Mouse (Mus musculus) common myeloid progenitor, adult 5-6 weeks (primary cell): Measurements from ENCODE around the gene Cand1. TPM values are rescaled to one million over a fixed set of nuclear protein-coding genes. Genes with fewer than 3 reads are reported as not detected.
A peak's percentile ranks its signal among the peaks of the same experiment; 100 is the strongest.

ENCODE experiments used
- ATAC-seq: replicated peaks from 2 replicates; pipeline ENCODE4 v1.8.0; 2016; ENCODE audit warnings: low read depth, mild to moderate bottlenecking, moderate TSS enrichment, inconsistent platforms; ENCODE audit not compliant: poor library complexity, severe bottlenecking
- total RNA-seq: library from RNA; stranded (forward); fragments of 200-1000, 187-1606 nt; gene quantifications from 2 replicates; pipeline ENCODE4 v1.2.3, GENCODE M21; 2017

Cand1 gene
- total RNA-seq, 1 experiment from 2014 or later = 64.1 TPM

DNA sequence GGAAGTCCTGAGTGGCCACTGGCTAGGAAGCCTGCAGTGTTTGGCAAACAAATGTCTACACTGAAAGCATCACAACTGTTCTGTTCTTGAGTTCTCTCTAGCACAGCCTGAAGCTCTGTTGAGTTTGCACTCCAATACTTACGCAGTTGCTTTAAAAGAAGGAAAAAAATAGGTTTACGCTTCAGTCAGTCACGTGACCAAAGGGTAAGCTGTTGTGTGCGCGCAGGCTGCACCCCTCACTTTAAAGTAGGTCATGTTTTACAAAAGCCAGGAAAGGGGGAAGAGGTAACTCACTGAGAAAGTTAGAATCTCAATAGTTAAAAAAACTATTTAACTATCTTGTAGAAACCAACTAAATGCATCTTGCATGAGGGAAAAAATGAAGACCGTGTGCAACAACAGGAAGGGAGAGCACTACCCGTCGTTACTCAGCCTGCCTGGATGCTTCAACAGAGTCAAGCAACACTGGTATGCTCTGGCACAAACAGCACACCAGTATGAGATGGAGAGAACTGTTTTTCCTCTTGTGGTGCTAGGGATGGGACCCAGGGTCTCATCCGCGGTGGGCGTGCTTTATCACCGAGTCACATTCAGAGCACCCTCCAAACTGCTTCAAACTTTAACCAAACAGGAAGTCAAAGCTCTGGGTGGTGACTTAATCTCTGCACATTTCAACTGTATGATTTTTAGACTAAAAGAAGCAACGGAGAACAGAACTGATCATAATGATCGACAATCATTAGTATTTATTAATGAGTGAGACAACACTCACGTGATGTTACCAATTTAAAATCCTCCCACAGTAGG lies 21.4 kb downstream of the Cand1 start:
- no peak for ATAC-seq

DNA sequence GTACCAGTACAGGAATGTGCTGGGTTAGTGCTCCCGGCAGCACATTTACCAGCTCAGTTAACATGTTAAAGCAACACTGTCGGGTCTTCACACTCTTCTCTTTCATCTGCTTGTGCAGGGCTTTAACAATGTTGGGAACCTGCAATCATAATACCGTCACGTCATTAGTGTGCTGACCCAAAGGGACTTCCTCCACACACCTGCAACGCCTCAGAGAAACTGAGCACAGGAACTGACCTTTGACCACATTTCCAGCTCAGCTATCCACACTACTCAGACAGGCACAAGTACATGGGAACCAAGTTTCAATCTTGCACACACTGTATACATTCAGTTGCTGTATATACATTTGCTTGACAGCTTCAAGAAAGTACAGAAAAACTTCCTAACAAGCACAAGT lies 27.4 kb downstream of the Cand1 start:
- no peak for ATAC-seq

DNA sequence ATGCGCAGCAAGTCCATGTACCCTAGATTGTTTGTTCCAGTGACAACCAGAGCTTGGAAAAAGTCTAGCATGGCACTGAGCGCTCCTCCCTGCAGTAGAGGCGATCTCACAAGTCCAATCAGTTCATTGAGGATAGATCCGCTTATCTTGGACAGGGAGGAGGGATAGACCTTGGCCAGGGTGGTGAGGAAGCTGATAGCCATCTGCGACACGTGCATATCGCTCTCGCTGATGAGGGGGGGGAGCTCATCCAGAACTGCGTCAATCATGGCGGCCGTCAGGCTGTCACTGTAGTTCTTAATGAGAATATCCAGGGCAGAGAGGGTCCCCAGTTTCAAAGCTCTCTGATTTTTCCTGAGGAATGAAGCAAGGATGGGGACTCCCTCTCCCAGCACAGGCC lies 28.6 kb downstream of the Cand1 start:
- ATAC-seq = no peak

DNA sequence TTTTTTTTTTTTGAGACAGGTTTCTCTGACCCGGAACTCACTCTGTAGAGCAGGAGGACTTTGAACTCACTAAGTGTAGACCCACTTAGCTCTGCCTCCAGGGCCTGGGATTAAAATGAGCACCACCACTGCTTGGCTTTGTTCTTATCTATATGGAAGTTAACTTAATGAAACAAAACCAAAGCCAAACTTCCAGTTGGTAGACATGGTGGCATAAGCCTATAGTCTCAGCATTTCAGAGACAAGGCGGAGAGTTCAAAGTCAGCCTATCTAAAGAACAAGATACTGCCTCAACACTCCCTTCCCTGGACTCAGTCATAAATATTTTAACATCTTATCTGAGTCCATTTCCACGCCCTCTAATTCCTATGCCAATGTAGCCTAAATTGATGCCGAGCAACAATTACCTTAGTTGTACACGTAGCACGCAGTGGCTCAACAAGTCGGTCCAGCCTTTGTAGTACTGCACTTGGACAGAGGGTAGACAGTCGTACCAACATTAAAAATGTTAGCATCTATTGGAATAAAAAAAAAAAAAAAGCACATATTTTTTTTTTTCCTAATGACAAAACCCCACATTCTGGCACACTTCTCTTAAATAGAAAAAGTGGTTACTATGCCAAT lies 33.4 kb downstream of the Cand1 start:
- no peak for ATAC-seq

DNA sequence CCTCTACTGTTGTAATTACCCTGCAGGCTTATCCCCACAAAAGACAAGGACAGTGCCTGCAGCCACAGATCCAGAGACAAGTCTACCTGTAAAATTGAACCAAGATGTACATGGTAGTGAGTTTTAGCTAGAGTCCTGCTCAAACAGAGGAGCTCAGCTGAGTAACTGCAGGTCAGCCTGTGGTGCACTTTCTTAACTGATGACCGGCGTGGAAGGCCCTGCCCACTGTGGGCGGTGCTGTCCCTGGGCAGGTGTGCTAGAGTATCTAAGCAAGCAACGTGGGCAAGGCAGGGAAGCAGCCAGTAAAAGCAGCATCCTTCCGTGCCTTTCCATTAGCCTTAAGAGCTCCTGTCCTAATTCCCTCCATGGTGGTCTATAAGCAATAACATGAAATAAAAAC lies 34.6 kb downstream of the Cand1 start:
- no peak for ATAC-seq

DNA sequence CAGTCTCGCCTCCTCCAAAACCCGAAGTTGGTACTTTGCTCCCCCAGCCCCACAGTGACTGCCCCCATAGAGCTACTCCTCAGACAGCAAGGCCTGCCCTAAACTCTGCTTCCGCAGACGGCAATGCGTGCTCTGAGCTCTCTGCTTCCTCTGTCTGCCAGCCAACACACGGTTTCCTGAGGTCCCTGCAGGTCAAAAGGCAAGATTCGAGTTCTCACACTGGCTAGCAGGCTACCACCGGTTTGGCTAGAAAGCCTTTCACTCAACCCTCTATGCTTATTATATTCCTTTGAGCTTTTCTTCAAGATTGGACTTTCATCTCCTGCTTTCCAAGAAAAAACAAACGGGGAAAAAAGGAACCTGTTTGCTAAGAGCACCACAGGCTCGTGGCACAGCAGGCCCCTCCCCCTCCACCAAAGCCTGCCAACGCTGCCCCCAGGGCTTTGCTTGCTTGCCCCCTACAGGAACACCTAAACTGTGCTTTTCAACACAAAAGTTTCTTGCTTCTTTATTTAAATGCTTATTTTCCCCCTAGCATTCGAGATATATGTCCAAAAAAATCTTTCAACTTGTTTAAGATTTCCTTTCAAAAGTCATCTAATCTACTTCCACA lies 35.4 kb downstream of the Cand1 start:
- ATAC-seq = peak; percentile 78

DNA sequence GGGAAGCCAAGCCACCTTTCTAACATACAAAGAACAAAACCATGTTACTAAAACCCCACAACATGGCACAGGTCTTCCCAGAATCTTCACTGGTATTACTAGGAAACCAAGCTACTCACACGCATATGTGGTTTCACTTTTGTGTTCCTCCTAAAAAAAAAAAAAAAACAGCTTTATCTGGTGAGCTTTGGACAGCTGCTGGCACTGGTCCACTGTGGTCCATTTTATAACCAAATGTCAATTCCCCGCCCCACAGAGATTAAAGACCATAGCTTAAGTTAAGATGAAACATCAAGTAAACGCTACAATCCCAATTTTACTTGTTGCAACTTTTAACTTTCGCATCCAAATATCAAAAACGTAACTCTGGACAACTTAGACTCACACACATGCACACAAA lies 40.0 kb downstream of the Cand1 start:
- ATAC-seq = 0 out of 2 replicates have a peak, but pooled peaks have one; percentile 33

DNA sequence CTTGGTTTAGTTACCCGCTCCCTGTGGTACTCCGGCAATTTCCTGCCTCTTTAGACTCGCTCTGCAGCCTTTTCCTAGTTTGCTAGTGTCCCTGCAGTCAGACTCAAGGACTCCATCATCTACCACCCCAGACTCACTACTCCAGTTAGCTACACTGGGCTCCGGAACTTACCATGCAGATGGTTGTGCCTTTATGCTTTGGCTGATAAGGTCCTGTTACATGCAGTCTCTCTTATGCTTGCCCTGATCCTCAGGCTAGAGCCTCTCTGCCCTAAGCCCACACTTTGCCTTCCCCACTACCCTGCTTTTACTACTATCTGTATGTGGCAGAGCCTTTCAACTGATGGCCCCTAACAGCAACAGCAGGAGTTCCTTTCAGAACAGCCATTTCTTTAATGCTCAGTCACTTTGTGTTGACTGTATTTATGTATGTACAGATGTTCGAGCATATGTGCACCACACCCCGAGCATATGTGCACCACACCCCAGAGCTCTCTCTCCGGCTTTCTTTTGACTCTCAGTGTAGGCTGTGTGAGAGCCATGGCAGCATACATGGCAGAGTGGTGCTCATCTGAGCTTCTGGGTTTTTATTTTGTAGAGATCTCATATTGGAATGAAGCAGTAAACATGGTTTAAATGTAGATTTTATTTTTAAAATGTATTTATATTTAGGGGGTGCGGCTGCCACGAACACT lies 41.5 kb downstream of the Cand1 start:
- no peak for ATAC-seq

DNA sequence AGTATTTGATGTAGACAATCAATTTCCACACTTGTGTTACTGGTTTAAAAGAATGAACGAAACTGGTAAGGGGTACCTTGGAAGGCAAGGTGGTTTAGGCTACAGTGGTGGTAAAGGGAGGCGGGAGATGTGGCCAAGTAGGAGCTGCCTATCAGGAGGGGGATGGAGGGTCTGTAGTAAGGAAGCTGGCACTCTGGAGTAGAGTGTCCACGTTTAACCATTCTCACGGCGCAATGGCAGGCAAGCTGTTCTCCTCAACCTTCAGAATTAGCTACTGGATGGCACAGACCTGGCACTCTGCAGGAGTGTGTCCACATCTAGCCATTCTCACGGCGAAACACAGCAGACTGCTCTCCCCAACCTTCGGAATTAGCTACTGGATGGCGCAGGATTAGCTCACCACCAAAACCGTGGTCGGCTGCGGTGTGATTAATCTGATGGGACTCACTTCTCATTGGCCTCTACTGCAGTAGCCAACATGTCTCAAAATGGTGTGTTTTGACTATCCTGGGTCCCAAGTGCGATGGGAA lies 42.2 kb downstream of the Cand1 start:
- ATAC-seq = no peak

DNA sequence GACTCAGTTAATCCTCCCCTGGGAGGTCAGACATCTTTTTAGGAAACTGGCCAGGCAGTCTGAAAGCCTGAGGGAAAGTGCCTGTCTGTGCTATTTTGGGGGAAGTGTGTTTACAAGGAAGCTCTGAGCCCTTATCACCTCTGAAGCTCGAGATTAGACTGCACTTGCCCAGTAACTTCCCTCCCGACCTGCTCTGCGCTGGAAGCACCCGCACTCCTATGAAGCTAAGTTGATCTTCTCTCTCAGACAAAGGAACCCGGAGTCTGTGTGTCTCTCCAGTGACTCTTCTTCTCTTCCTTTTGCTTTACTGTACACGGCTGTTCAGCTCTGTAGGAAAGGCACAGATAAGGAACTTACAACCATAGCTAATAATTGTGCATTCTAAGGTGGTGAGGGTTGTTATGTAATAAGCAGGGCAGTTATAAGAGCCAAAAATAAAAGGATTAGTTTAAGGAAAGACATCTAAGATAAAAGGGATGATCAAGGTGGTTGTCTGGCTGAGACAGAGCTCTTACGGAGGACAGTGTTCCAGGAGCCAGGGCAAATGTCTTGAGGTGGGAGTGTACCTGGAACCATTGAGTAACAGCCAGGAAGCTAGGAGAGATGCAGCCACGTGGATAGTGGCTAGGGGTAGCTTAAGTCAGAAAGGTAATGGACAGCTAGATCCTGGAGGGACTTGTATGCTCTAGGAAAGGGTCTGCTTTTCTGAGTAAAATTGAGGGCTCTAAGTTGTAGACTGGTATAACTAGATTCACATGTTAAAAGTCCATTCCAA lies 47.1 kb downstream of the Cand1 start:
- ATAC-seq = peak; percentile 81

DNA sequence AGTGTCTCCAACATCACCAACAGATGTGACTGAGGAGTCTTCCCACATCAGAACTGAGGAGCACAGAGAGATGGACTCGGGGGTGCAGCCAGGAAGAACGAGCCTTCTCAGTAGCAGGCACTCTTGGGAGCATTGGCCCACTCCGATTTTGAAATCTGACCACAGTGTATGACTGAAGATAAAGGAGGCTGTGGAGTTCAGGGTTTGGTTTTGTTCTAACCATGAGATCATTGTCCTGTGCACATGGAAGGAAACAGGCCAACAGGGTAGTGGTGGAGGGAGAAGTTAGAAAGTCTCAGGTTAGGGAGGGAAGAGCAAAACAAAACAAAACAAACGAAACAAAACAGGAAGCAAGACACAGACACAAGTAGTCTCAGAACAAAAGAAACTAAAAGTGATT lies 52.1 kb downstream of the Cand1 start:
- peak; percentile 54 for ATAC-seq

DNA sequence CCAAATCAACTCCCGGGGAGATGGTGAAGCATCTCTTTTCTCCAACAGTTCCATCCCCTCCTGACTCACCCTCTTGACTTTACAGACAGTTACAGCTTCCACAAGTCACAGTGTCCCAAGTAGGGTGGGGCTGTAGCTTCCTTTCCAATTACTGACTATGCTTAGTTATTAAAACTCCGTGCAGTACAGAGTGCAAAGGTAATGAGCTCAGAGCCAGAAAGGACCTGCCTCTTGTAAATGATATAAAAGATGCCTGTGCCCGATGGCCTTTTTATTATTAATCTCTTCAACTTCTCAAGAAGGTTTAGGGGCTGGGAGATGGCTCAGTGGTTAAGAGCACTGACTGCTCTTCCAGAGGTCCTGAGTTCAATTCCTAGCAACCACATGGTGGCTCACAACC lies 70.2 kb downstream of the Cand1 start:
- no peak for ATAC-seq

DNA sequence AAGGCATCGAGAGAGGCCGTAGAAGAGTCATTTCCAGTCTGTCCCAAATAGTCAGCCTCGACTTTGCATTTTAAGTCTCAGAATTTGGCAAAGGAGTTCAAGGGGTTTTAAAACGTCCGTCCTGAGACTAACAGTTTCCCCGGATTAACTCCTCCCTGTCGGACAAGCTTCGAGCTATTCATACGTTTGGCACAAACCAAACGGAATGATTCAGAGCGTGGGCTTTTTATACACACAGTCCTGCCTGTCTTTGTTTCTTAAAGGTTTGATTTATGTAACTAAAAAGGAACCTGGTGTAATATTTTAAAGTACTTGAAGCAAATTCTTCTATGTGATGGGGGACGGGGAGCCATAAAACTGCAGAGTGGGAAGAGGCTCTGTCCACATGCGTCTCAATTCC lies 70.6 kb downstream of the Cand1 start:
- no peak for ATAC-seq

DNA sequence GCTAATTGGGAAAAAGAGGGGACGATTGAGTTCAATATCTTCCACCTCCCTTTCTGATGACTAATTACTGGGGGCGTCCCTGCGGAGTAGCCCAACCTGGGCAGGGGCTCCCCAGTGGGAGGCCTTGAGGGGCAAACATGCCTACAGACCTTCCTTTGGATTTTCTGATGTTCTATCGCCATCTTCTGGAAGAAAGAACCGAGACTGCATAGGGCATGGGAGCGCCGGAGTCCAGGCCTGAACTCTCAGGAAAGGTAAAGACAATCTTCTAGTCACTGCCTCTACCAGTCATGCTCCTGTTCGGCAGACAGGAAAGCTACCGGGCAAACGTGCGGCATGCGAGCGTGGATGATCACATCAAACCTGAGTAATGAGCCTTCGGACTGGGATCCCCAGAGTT lies 71.1 kb downstream of the Cand1 start:
- no peak; the same call in 1 of the 2 replicates for ATAC-seq

DNA sequence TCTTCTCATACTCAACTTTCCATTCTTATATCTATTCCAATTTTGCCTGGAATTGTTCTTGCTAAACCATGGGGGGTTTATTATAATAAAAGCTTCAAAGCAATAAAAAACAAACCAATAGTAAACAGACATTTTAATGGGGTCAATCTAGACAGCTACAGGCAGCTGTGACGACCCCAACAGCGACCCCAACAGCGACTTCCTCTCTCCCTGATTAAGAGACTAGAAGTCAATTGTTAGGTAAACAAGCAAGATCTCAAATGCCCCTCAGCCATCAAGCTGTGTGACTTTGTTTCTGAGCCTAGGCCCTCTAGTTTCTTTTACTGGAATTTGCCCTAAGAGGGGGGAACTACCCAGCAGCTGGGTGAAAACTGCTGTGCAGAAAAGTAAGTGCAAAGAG lies 72.0 kb downstream of the Cand1 start:
- no peak for ATAC-seq

DNA sequence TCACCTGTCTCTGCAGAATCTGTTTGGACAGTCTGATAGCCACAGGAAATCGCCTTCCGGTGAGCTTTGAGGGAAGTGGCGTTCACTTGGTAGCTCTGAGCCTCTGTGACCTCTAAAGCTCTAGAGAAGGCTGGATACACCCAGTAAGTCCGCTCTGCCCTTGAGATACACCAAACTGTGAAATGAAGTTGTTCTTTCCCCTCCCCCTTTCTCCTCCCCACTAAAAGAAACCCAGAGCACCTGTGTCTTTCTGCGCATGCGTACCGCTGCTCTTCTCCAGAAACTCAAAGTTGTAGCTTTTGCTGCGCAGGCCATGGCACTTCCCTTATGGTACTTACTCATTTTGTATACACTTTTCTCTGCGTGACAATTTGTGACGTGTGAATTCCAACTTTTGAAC lies 74.8 kb downstream of the Cand1 start:
- ATAC-seq = no peak

DNA sequence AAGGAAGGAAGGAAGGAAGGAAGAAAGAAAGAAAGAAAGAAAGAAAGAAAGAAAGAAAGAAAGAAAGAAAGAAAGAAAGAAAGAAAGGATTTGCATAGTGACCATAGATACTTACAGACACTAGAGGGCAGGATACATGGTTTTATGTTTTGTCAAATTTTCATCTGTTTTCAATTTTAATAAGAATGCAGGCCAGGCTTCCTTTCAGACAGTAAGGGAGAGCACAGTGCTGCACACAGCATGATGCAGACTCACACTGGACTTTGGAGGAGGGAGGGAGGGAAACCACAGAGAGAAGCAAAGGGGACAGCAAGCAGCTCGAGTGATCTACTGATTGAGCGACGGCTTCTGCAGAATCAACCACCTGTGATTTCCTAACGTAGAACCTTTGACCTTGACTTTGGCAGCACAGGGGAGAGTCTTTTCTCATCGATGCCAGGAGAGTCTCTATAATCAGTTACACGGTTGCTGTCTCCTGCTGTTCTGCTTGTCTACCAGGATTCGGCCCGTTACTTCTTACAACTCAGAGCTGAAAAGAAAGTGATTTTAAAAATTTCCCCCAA lies 78.0 kb downstream of the Cand1 start:
- no peak for ATAC-seq

DNA sequence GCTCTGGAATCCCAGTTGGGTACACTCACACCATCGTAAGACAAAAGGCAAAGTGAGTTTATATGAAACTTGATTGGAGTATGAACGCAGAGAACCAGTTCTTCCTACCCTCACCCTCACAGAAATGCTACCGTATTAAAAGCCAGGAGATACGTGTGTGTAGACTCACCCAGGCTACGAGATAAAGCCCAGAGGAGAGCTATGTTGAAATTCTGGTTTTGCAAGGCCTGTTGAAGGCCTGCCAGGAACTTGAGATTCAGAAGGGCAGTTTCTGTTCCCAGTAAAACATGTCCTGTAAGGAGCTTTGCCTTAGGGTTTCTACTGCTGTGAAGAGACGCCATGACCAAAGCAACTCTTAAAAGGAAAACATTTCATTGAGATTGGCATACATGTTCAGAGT lies 79.7 kb downstream of the Cand1 start:
- ATAC-seq = no peak

DNA sequence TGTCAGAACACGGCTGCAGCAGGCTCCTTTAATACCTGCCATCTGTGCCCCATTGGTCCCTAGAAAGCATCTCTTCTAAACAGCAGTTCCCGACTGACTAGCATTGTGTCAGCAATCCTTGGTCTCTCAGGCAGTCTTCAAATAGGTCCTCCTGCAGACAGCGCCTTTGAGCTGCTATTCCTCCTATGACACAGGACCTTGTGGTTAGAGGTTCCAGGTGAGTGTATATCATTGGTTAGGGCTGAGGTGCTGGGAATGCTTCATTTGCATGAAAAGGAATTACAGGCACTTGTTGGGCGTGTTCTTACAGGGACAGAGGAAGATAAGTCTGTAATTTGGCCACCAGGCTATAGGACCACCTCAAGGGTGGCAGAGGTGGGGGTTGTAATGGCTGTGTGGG lies 90.6 kb downstream of the Cand1 start:
- no peak for ATAC-seq
